Mouse (Mus musculus): Measurements from ENCODE around the gene Plekhb1. TPM values are rescaled to one million over a fixed set of nuclear protein-coding genes. Genes with fewer than 3 reads are reported as not detected.

The Plekhb1 gene
- polyA plus RNA-seq, 1 experiment = 2.2 TPM

DNA sequence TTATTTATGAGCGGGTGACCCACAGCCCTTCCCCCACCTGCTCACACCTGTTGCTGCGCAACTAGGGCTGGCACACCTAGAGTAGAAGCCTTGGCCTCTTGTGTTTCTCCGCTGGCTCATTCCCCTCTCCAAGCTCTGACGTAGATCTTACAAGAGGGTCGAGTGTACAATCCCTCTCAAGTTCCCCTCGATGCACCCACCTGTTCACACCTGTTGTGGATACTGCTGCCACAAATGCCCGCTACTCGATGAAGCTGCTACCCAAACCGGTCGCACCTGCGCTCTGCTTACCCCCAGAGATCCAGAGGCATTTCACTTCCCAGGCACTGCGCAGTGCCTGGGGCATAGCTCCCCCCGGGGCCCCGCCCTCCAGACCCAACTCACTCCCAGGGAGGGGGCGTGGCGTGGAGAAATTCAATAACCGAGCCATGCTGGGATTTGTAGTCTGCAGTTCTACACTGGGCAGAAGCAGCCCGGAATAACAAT lies 4.1 kb downstream of the Plekhb1 start:
- no peak for DNase-seq (ENCODE audit: low read depth in 1 of 2, low spot score in 2 of 2)
- Histone ChIP-seq H3K27ac (ENCODE audit: insufficient read depth, low read length) (no peak overlapping the region), H3K4me3 (ENCODE audit: extremely low read depth, insufficient read depth, insufficient read length) (no peak overlapping the region)

GRCm38 (mm10) chr7:100656739-100657138 lies 5.5 kb downstream of the Plekhb1 start:
- Histone ChIP-seq H3K27ac (ENCODE audit: insufficient read depth, low read length) (no peak overlapping the region), H3K27me3 (ENCODE audit: control insufficient read depth, insufficient read depth, low read length) (no peaks in the 10 kb centered on the region), H3K36me3 (ENCODE audit: control insufficient read depth, insufficient read depth, low read length) (no peaks in the 10 kb centered on the region), H3K4me3 (ENCODE audit: extremely low read depth, insufficient read depth, insufficient read length) (no peak overlapping the region), H3K4me1 (ENCODE audit: control insufficient read depth, insufficient read depth, insufficient read length) (peaks cover 2% of the 10 kb centered on the region; the same call in 1 of the 2 replicates)
- WGBS = 86% methylated on average over 5 of the region's 5 CpGs
- no peak for DNase-seq (ENCODE audit: low read depth in 1 of 2, low spot score in 2 of 2)
- TF ChIP-seq POLR2A (IDR thresholded peaks at IDR 0.05; ENCODE audit: low read depth, low read length) (no peak), CTCF (IDR thresholded peaks at IDR 0.05; ENCODE audit: extremely low read depth, insufficient read depth, insufficient read length, insufficient replicate concordance) (no peak)

More for the DNA sequence above, 4.1 kb downstream of the Plekhb1 start:
- TF ChIP-seq CTCF (IDR thresholded peaks at IDR 0.05; ENCODE audit: extremely low read depth, insufficient read depth, insufficient read length, insufficient replicate concordance) (no peak), POLR2A (IDR thresholded peaks at IDR 0.05; ENCODE audit: low read depth, low read length) (no peak)
- WGBS = 71% methylated on average over 18 of the region's 18 CpGs
- H3K27me3 ChIP-seq (ENCODE audit: control insufficient read depth, insufficient read depth, low read length) = no peaks in the 10 kb centered on the region
- H3K36me3 ChIP-seq (ENCODE audit: control insufficient read depth, insufficient read depth, low read length) = no peaks in the 10 kb centered on the region
- H3K4me1 ChIP-seq (ENCODE audit: control insufficient read depth, insufficient read depth, insufficient read length) = peaks cover 2% of the 10 kb centered on the region; the same call in 1 of the 2 replicates

- TF ChIP-seq CTCF (IDR thresholded peaks at IDR 0.05; ENCODE audit: extremely low read depth, insufficient read depth, insufficient read length, insufficient replicate concordance) (no peak), POLR2A (IDR thresholded peaks at IDR 0.05; ENCODE audit: low read depth, low read length) (no peak)
- H3K27me3 ChIP-seq (ENCODE audit: control insufficient read depth, insufficient read depth, low read length) = no peaks in the 10 kb centered on the region
- 93% methylated on average over 8 of the region's 8 CpGs for WGBS
- H3K27ac ChIP-seq (ENCODE audit: insufficient read depth, low read length) = no peak overlapping the region
- no peak for DNase-seq (ENCODE audit: low read depth in 1 of 2, low spot score in 2 of 2)
- H3K4me1 ChIP-seq (ENCODE audit: control insufficient read depth, insufficient read depth, insufficient read length) = peaks cover 2% of the 10 kb centered on the region; the same call in 1 of the 2 replicates
- no peak overlapping the region for H3K4me3 ChIP-seq (ENCODE audit: extremely low read depth, insufficient read depth, insufficient read length)
- H3K36me3 ChIP-seq (ENCODE audit: control insufficient read depth, insufficient read depth, low read length) = no peaks in the 10 kb centered on the region
Measured at GRCm38 (mm10) chr7:100654441-100654840, 7.8 kb downstream of the Plekhb1 start.

DNA sequence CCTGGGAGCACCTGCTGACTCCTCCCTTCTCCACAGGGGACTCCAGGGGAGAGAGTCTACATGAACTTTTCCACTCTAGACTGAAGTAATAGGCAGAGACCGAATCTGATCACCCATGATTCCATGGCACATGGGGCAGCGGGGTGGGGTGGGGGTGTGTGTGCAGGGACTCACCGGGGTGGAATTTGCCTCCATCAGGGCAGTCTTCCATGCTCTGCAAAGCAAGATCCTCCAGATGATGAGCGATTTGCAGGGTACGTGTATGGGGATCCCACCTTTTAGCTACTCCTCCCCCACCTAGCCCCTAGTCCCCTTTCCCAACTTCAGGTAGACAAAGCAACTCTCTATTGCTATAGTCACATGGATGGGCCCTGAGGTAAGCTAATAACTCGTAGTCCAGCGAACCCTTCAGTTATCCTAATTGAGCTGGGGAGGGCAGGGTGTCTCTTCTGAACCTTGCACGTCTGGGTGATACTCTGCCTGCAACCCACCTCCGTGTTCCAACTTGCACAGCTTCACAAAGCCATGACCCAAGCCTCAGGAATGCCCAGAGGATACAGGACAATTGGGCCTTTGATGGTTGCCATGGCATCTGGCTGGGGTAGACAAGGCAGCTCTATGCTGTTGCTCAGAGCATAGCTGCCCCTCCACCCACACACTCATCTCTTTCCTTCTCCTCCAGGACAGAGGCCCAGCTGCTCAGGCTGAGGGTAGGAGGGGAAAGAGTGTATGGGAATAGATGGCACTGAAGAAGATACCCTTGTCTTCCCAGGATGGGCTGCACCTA lies 8.5 kb downstream of the Plekhb1 start:
- Histone ChIP-seq H3K27ac (ENCODE audit: insufficient read depth, low read length) (no peak overlapping the region), H3K4me3 (ENCODE audit: extremely low read depth, insufficient read depth, insufficient read length) (no peak overlapping the region), H3K27me3 (ENCODE audit: control insufficient read depth, insufficient read depth, low read length) (no peaks in the 10 kb centered on the region), H3K4me1 (ENCODE audit: control insufficient read depth, insufficient read depth, insufficient read length) (peaks cover 2% of the 10 kb centered on the region; the same call in 1 of the 2 replicates), H3K36me3 (ENCODE audit: control insufficient read depth, insufficient read depth, low read length) (no peaks in the 10 kb centered on the region)
- TF ChIP-seq CTCF (IDR thresholded peaks at IDR 0.05; ENCODE audit: extremely low read depth, insufficient read depth, insufficient read length, insufficient replicate concordance) (no peak), POLR2A (IDR thresholded peaks at IDR 0.05; ENCODE audit: low read depth, low read length) (no peak)
- no peak for DNase-seq (ENCODE audit: low read depth in 1 of 2, low spot score in 2 of 2)
- 95% methylated on average over 9 of the region's 9 CpGs for WGBS

GRCm38 (mm10) chr7:100651011-100651410 lies 11.2 kb downstream of the Plekhb1 start:
- no peak for DNase-seq (ENCODE audit: low read depth in 1 of 2, low spot score in 2 of 2)
- no peak overlapping the region for H3K4me3 ChIP-seq (ENCODE audit: extremely low read depth, insufficient read depth, insufficient read length)
- H3K4me1 ChIP-seq (ENCODE audit: control insufficient read depth, insufficient read depth, insufficient read length) = peaks cover 2% of the 10 kb centered on the region; the same call in 1 of the 2 replicates
- TF ChIP-seq POLR2A (IDR thresholded peaks at IDR 0.05; ENCODE audit: low read depth, low read length) (no peak), CTCF (IDR thresholded peaks at IDR 0.05; ENCODE audit: extremely low read depth, insufficient read depth, insufficient read length, insufficient replicate concordance) (no peak)
- no peaks in the 10 kb centered on the region for H3K36me3 ChIP-seq (ENCODE audit: control insufficient read depth, insufficient read depth, low read length)
- WGBS = 52% methylated on average over 4 of the region's 4 CpGs
- no peaks in the 10 kb centered on the region for H3K27me3 ChIP-seq (ENCODE audit: control insufficient read depth, insufficient read depth, low read length)
- no peak overlapping the region for H3K27ac ChIP-seq (ENCODE audit: insufficient read depth, low read length)

- no peak for TF ChIP-seq CTCF (IDR thresholded peaks at IDR 0.05; ENCODE audit: extremely low read depth, insufficient read depth, insufficient read length, insufficient replicate concordance)
- no peak for DNase-seq (ENCODE audit: low read depth in 1 of 2, low spot score in 2 of 2)
- no peak overlapping the region for H3K27ac ChIP-seq (ENCODE audit: insufficient read depth, low read length)
- H3K36me3 ChIP-seq (ENCODE audit: control insufficient read depth, insufficient read depth, low read length) = no peaks in the 10 kb centered on the region
- 88% methylated on average over 6 of the region's 6 CpGs for WGBS
- no peaks in the 10 kb centered on the region for H3K27me3 ChIP-seq (ENCODE audit: control insufficient read depth, insufficient read depth, low read length)
- no peaks in the 10 kb centered on the region for H3K4me1 ChIP-seq (ENCODE audit: control insufficient read depth, insufficient read depth, insufficient read length)
- no peak overlapping the region for H3K4me3 ChIP-seq (ENCODE audit: extremely low read depth, insufficient read depth, insufficient read length)
Measured at GRCm38 (mm10) chr7:100650421-100650820, 11.8 kb downstream of the Plekhb1 start.

- no peaks in the 10 kb centered on the region for H3K27me3 ChIP-seq (ENCODE audit: control insufficient read depth, insufficient read depth, low read length)
- DNase-seq (ENCODE audit: low read depth in 1 of 2, low spot score in 2 of 2) = no peak
- WGBS = 89% methylated on average over 8 of the region's 8 CpGs
- H3K4me3 ChIP-seq (ENCODE audit: extremely low read depth, insufficient read depth, insufficient read length) = no peak overlapping the region
- H3K36me3 ChIP-seq (ENCODE audit: control insufficient read depth, insufficient read depth, low read length) = no peaks in the 10 kb centered on the region
- no peaks in the 10 kb centered on the region for H3K4me1 ChIP-seq (ENCODE audit: control insufficient read depth, insufficient read depth, insufficient read length)
- TF ChIP-seq POLR2A (IDR thresholded peaks at IDR 0.05; ENCODE audit: low read depth, low read length) (no peak), CTCF (IDR thresholded peaks at IDR 0.05; ENCODE audit: extremely low read depth, insufficient read depth, insufficient read length, insufficient replicate concordance) (no peak)
- no peak overlapping the region for H3K27ac ChIP-seq (ENCODE audit: insufficient read depth, low read length)
Measured at GRCm38 (mm10) chr7:100649826-100650225, 12.4 kb downstream of the Plekhb1 start.

Data from spleen, adult 2 months (tissue).